ENCODE assay signal across 9 mouse cellular contexts in genomic region chr1:178464140-178464539, GRCm38 (mm10). TPM values are rescaled to one million over a fixed set of nuclear protein-coding genes. Genes with fewer than 3 reads are reported as not detected.
DNase-seq lines count a peak whose midpoint lies in the region; ATAC-seq and TF ChIP-seq lines count a peak whose summit lies in the region.
"Had no signal": no experiment of that assay in that cellular context is flagged by ENCODE, and none has a peak within 500 bp of the region (broad histone marks: within the 10 kb centered on the region; RNA-seq: fewer than 3 reads in every experiment).

No protein-coding gene starts in this region.

- no peak overlapping the region for H3K27ac ChIP-seq in hindbrain, embryonic 12.5 days
- H3K27ac ChIP-seq in hindbrain, embryonic 16.5 days (ENCODE audit: low read depth, low read length) = no peak overlapping the region
- H3K27ac ChIP-seq in midbrain, embryonic 11.5 days (ENCODE audit: low read depth, low read length) = no peak overlapping the region
- H3K27ac ChIP-seq in midbrain, postnatal 0 days (ENCODE audit: low read depth, low read length) = no peak overlapping the region
- H3K27ac ChIP-seq in intestine, embryonic 14.5 days (ENCODE audit: low read depth) = no peak overlapping the region
- H3K27ac ChIP-seq in midbrain, embryonic 15.5 days = no peak overlapping the region

- ATAC-seq in hindbrain, embryonic 12.5 days (ENCODE audit: low FRiP score) = 0 out of 2 replicates have a peak, but pooled peaks have one; percentile 26
- ATAC-seq in hindbrain, embryonic 16.5 days = no peak; the same call in 1 of the 2 replicates
- peak; percentile 52 for ATAC-seq in midbrain, embryonic 11.5 days (ENCODE audit: low FRiP score)
- ATAC-seq in midbrain, postnatal 0 days (ENCODE audit: low FRiP score) = no peak
- peak; percentile 67 for ATAC-seq in intestine, embryonic 14.5 days (replicated peaks; ENCODE audit: low FRiP score, low TSS enrichment, low read depth)
- peak; percentile 30; the same call in 1 of the 2 replicates for ATAC-seq in midbrain, embryonic 15.5 days (replicated peaks)

- H3K9me3 ChIP-seq in hindbrain, embryonic 12.5 days (replicated peaks) = no peaks in the 10 kb centered on the region
- no peaks in the 10 kb centered on the region for H3K9me3 ChIP-seq in hindbrain, embryonic 16.5 days (ENCODE audit: control insufficient read depth, low read length)
- no peaks in the 10 kb centered on the region for H3K9me3 ChIP-seq in midbrain, embryonic 11.5 days (ENCODE audit: control insufficient read depth, low read length)
- H3K9me3 ChIP-seq in midbrain, postnatal 0 days (ENCODE audit: low read length) = no peaks in the 10 kb centered on the region
- H3K9me3 ChIP-seq in intestine, embryonic 14.5 days (ENCODE audit: control insufficient read depth, low read length) = no peaks in the 10 kb centered on the region
- H3K9me3 ChIP-seq in midbrain, embryonic 15.5 days = no peaks in the 10 kb centered on the region

- no peaks in the 10 kb centered on the region for H3K36me3 ChIP-seq in hindbrain, embryonic 12.5 days
- H3K36me3 ChIP-seq in hindbrain, embryonic 16.5 days (ENCODE audit: control insufficient read depth, insufficient read depth, low read length) = no peaks in the 10 kb centered on the region
- H3K36me3 ChIP-seq in midbrain, embryonic 11.5 days (ENCODE audit: control insufficient read depth, insufficient read depth, low read length) = no peaks in the 10 kb centered on the region
- H3K36me3 ChIP-seq in midbrain, postnatal 0 days (ENCODE audit: insufficient read depth, low read length) = no peaks in the 10 kb centered on the region
- H3K36me3 ChIP-seq in intestine, embryonic 14.5 days (ENCODE audit: control insufficient read depth, insufficient read depth, low read length) = no peaks in the 10 kb centered on the region
- no peaks in the 10 kb centered on the region for H3K36me3 ChIP-seq in midbrain, embryonic 15.5 days (replicated peaks)
- H3K36me3 ChIP-seq: G1E had no signal

- H3K27me3 ChIP-seq in hindbrain, embryonic 12.5 days = no peaks in the 10 kb centered on the region
- H3K27me3 ChIP-seq in hindbrain, embryonic 16.5 days (replicated peaks; ENCODE audit: control insufficient read depth, insufficient read depth, low read length) = no peaks in the 10 kb centered on the region
- no peaks in the 10 kb centered on the region for H3K27me3 ChIP-seq in midbrain, embryonic 11.5 days (ENCODE audit: control insufficient read depth, insufficient read depth, low read length)
- no peaks in the 10 kb centered on the region for H3K27me3 ChIP-seq in midbrain, postnatal 0 days (ENCODE audit: insufficient read depth, low read length)
- no peaks in the 10 kb centered on the region for H3K27me3 ChIP-seq in intestine, embryonic 14.5 days (replicated peaks; ENCODE audit: control insufficient read depth, insufficient read depth, low read length)
- H3K27me3 ChIP-seq in midbrain, embryonic 15.5 days (replicated peaks) = no peaks in the 10 kb centered on the region

- 45% methylated on average over 4 of the region's 4 CpGs for WGBS in hindbrain, embryonic 12.5 days
- WGBS in hindbrain, embryonic 16.5 days = 32% methylated on average over 4 of the region's 4 CpGs
- 51% methylated on average over 4 of the region's 4 CpGs for WGBS in midbrain, embryonic 11.5 days
- 38% methylated on average over 4 of the region's 4 CpGs for WGBS in midbrain, postnatal 0 days
- WGBS in intestine, embryonic 14.5 days = 40% methylated on average over 4 of the region's 4 CpGs
- 58% methylated on average over 4 of the region's 4 CpGs for WGBS in midbrain, embryonic 15.5 days

- H3K4me1 ChIP-seq in hindbrain, embryonic 12.5 days = no peaks in the 10 kb centered on the region; the same call in 1 of the 2 replicates
- H3K4me1 ChIP-seq in hindbrain, embryonic 16.5 days (ENCODE audit: control insufficient read depth, insufficient read depth, low read depth, low read length) = no peaks in the 10 kb centered on the region
- no peaks in the 10 kb centered on the region for H3K4me1 ChIP-seq in midbrain, embryonic 11.5 days (ENCODE audit: control insufficient read depth, insufficient read depth, low read length)
- no peaks in the 10 kb centered on the region for H3K4me1 ChIP-seq in midbrain, postnatal 0 days (ENCODE audit: insufficient read depth, low read length)
- H3K4me1 ChIP-seq in intestine, embryonic 14.5 days (replicated peaks; ENCODE audit: control insufficient read depth, insufficient read depth, low read length) = no peaks in the 10 kb centered on the region
- 0 out of 2 replicates have a peak, but pooled peaks cover 4% of the 10 kb centered on the region for H3K4me1 ChIP-seq in midbrain, embryonic 15.5 days

- peak; percentile 73 for DNase-seq in midbrain, embryonic 11.5 days (ENCODE audit: low spot score, missing footprints)
- DNase-seq in midbrain, postnatal 0 days (ENCODE audit: low spot score) = no peak
- no peak for DNase-seq in intestine, embryonic 14.5 days (ENCODE audit: low spot score)
- DNase-seq in T-cell, adult 2 months (ENCODE audit: low spot score) = no peak
- no peak for DNase-seq in layer of hippocampus, postnatal 10 days (ENCODE audit: low spot score in 2 of 2)

- H3K9ac ChIP-seq in hindbrain, embryonic 12.5 days = no peak overlapping the region
- no peak overlapping the region for H3K9ac ChIP-seq in hindbrain, embryonic 16.5 days (ENCODE audit: low read depth, low read length)
- no peak overlapping the region for H3K9ac ChIP-seq in midbrain, embryonic 11.5 days (ENCODE audit: low read length)
- no peak overlapping the region for H3K9ac ChIP-seq in midbrain, postnatal 0 days (replicated peaks; ENCODE audit: low read length, poor library complexity, severe bottlenecking)
- no peak overlapping the region for H3K9ac ChIP-seq in intestine, embryonic 14.5 days (ENCODE audit: low read length)
- H3K9ac ChIP-seq in midbrain, embryonic 15.5 days = no peak overlapping the region

- no peak for TF ChIP-seq CTCF in midbrain, postnatal 0 days (IDR thresholded peaks at IDR 0.05)

- H3K4me3 ChIP-seq in hindbrain, embryonic 12.5 days = no peak overlapping the region
- no peak overlapping the region for H3K4me3 ChIP-seq in hindbrain, embryonic 16.5 days (ENCODE audit: low read length)
- H3K4me3 ChIP-seq in midbrain, embryonic 11.5 days (ENCODE audit: low read depth, low read length) = no peak overlapping the region
- H3K4me3 ChIP-seq in midbrain, postnatal 0 days (ENCODE audit: low read depth, low read length) = no peak overlapping the region
- H3K4me3 ChIP-seq in intestine, embryonic 14.5 days (ENCODE audit: low read depth, low read length) = no peak overlapping the region
- no peak overlapping the region for H3K4me3 ChIP-seq in midbrain, embryonic 15.5 days

- H3K4me2 ChIP-seq in hindbrain, embryonic 12.5 days (replicated peaks) = no peak overlapping the region
- H3K4me2 ChIP-seq in hindbrain, embryonic 16.5 days (ENCODE audit: low read length) = no peak overlapping the region
- H3K4me2 ChIP-seq in midbrain, embryonic 11.5 days = no peak overlapping the region
- no peak overlapping the region for H3K4me2 ChIP-seq in midbrain, postnatal 0 days (ENCODE audit: low read depth, low read length, poor library complexity, severe bottlenecking)
- no peak overlapping the region for H3K4me2 ChIP-seq in intestine, embryonic 14.5 days (ENCODE audit: low read length)
- no peak overlapping the region for H3K4me2 ChIP-seq in midbrain, embryonic 15.5 days

RNA-seq across cellular contexts. Expression of gene Efcab2, which starts 58.3 kb away (rescaled TPM):
- polyA plus RNA-seq in hindbrain, embryonic 12.5 days (2016; fragmentation: Nextera tagmentation; extraction: Ambion mirVana) = 8.7 and 10.1 TPM in 2 replicates
- 12.4 and 13.3 TPM in 2 replicates for polyA plus RNA-seq in hindbrain, embryonic 16.5 days (2015; fragmentation: Nextera tagmentation; extraction: Ambion mirVana)
- polyA plus RNA-seq in midbrain, embryonic 11.5 days (2014; fragmentation: Nextera tagmentation; extraction: Ambion mirVana) = 9.4 and 9.9 TPM in 2 replicates
- total RNA-seq in midbrain, postnatal 0 days (2014; rRNA removed) = 5.9 and 8.2 TPM in 2 replicates
- polyA plus RNA-seq in midbrain, postnatal 0 days (2015; fragmentation: Nextera tagmentation; extraction: Ambion mirVana) = 11.2 and 13.4 TPM in 2 replicates
- polyA plus RNA-seq in intestine, embryonic 14.5 days (2014; fragmentation: Nextera tagmentation; extraction: Ambion mirVana) = 6.9 and 9.3 TPM in 2 replicates
- polyA plus RNA-seq in midbrain, embryonic 15.5 days (2015; fragmentation: Nextera tagmentation; extraction: Ambion mirVana) = 9.5 and 10.7 TPM in 2 replicates
- total RNA-seq in layer of hippocampus, postnatal 10 days (2021) = 10 to 100 TPM; 10.6 to 11.1 TPM

Comparison
In these comparisons a context has a peak if more than half of its experiments do, and no peak if none do; other contexts are left out.
1. ATAC-seq: peak in hindbrain, embryonic 12.5 days (single experiment), midbrain, embryonic 11.5 days (single experiment), intestine, embryonic 14.5 days (single experiment) and midbrain, embryonic 15.5 days (single experiment); none in hindbrain, embryonic 16.5 days (single experiment) and midbrain, postnatal 0 days (single experiment).